Mouse (Mus musculus) neural tube, embryonic 14.5 days (tissue): ENCODE data around the gene Dclk3. TPM values are rescaled to one million over a fixed set of nuclear protein-coding genes. Genes with fewer than 3 reads are reported as not detected.

Experiments used
- ATAC-seq: fragments of 200-750 bp; cut with Nextera tagmentation; 2 replicates; pipeline ENCODE4 v1.8.0; 2017; ENCODE audit warnings: low read depth, mild to moderate bottlenecking, moderate TSS enrichment, moderate library complexity
- H3K27ac ChIP-seq: fragments of 300-500 bp; sonication (generic); 2 replicates; pipeline ENCODE4 v1.5.1; 2014; ENCODE audit warnings: low read depth, mild to moderate bottlenecking, control low read depth, low read length, moderate library complexity, mixed read lengths
- H3K27me3 ChIP-seq: fragments of 300-500 bp; sonication (generic); 2 replicates; pipeline ENCODE4 v1.6.1; 2014; ENCODE audit warnings: low read length; ENCODE audit not compliant: control insufficient read depth, insufficient read depth
- H3K36me3 ChIP-seq: fragments of 300-500 bp; sonication (generic); 2 replicates; pipeline ENCODE4 v1.6.1; 2014; ENCODE audit warnings: low read length, mixed read lengths; ENCODE audit not compliant: control insufficient read depth, insufficient read depth
- H3K4me1 ChIP-seq: fragments of 300-500 bp; sonication (generic); 2 replicates; pipeline ENCODE4 v1.6.1; 2014; ENCODE audit warnings: low read length; ENCODE audit not compliant: control insufficient read depth, insufficient read depth
- H3K4me2 ChIP-seq: fragments of 300-500 bp; sonication (generic); 2 replicates; pipeline ENCODE4 v1.6.1; 2014; ENCODE audit warnings: mild to moderate bottlenecking, low read depth, low read length, control low read depth
- H3K4me3 ChIP-seq: fragments of 300-500 bp; sonication (generic); 2 replicates; pipeline ENCODE4 v1.5.1; 2014; ENCODE audit warnings: low read depth, low read length, control low read depth, mixed read lengths
- H3K9ac ChIP-seq: fragments of 300-500 bp; sonication (generic); replicated peaks from 2 replicates; pipeline ENCODE4 v1.6.1; 2014; ENCODE audit warnings: low read depth, mild to moderate bottlenecking, control low read depth, low read length, mixed read lengths
- H3K9me3 ChIP-seq: fragments of 300-500 bp; sonication (generic); 2 replicates; pipeline ENCODE4 v1.6.1; 2016; ENCODE audit warnings: low read length; ENCODE audit not compliant: control insufficient read depth
- WGBS: fragments of 180-500 bp; shearing (Covaris S2); extraction: QIAGEN DNeasy Blood & Tissue Kit; methylation state at CpG from one replicate; pipeline ENCODE4 v1.1.7; 2014; 5-methylcytosine and 5-hydroxymethylcytosine counted together
- polyA plus RNA-seq: library from polyadenylated mRNA; unstranded; fragments of >200 nt; fragmentation: Nextera tagmentation; extraction: Ambion mirVana; gene quantifications from 2 replicates; pipeline ENCODE4 v1.2.1, GENCODE M21; 2014

Gene Dclk3
- polyA plus RNA-seq, 1 experiment from 2014 or later: 10.3 TPM

GRCm38 (mm10) chr9:111405080-111405428, 33.8 kb upstream of the Dclk3 start:
- ATAC-seq: no peak
- 85% methylated on average over 6 of the region's 6 CpGs for WGBS

GRCm38 (mm10) chr9:111408012-111408411, 30.9 kb upstream of the Dclk3 start:
- Histone ChIP-seq H3K27me3 (no peaks in the 10 kb centered on the region), H3K9me3 (no peaks in the 10 kb centered on the region), H3K36me3 (no peaks in the 10 kb centered on the region), H3K4me1 (peaks cover 14% of the 10 kb centered on the region), H3K27ac (no peak overlapping the region), H3K4me3 (no peak overlapping the region), H3K9ac (no peak overlapping the region), H3K4me2 (no peak overlapping the region)
- 69% methylated on average over 6 of the region's 6 CpGs for WGBS
- ATAC-seq: no peak

More at GRCm38 (mm10) chr9:111405080-111405428, 33.8 kb upstream of the Dclk3 start:
- H3K4me2 ChIP-seq: no peak overlapping the region
- H3K27me3 ChIP-seq: no peaks in the 10 kb centered on the region
- H3K9me3 ChIP-seq: no peaks in the 10 kb centered on the region
- no peaks in the 10 kb centered on the region for H3K36me3 ChIP-seq
- no peak overlapping the region for H3K9ac ChIP-seq
- H3K4me1 ChIP-seq: no peaks in the 10 kb centered on the region
- H3K4me3 ChIP-seq: no peak overlapping the region
- no peak overlapping the region for H3K27ac ChIP-seq

- H3K9ac ChIP-seq: no peak overlapping the region
- no peak overlapping the region for H3K4me3 ChIP-seq
Observed at GRCm38 (mm10) chr9:111408427-111408826, 30.5 kb upstream of the Dclk3 start.

GRCm38 (mm10) chr9:111412471-111413160, 26.3 kb upstream of the Dclk3 start:
- H3K4me3 ChIP-seq: no peak overlapping the region; the same call in 1 of the 2 replicates
- H3K9me3 ChIP-seq: no peaks in the 10 kb centered on the region
- H3K4me2 ChIP-seq: peak overlapping the region; percentile 31; the same call in 1 of the 2 replicates
- no peaks in the 10 kb centered on the region for H3K27me3 ChIP-seq
- 36% methylated on average over 16 of the region's 16 CpGs for WGBS
- ATAC-seq: peak; percentile 87
- peaks cover 19% of the 10 kb centered on the region for H3K4me1 ChIP-seq
- H3K9ac ChIP-seq: no peak overlapping the region
- H3K27ac ChIP-seq: peak overlapping the region; percentile 78
- H3K36me3 ChIP-seq: no peaks in the 10 kb centered on the region

More at GRCm38 (mm10) chr9:111408427-111408826, 30.5 kb upstream of the Dclk3 start:
- no peak for ATAC-seq
- Histone ChIP-seq H3K27ac (no peak overlapping the region), H3K4me1 (peaks cover 18% of the 10 kb centered on the region), H3K9me3 (no peaks in the 10 kb centered on the region), H3K4me2 (no peak overlapping the region), H3K36me3 (no peaks in the 10 kb centered on the region), H3K27me3 (no peaks in the 10 kb centered on the region)
- WGBS: 89% methylated on average over 10 of the region's 10 CpGs

- Histone ChIP-seq H3K9me3 (no peaks in the 10 kb centered on the region), H3K27ac (no peak overlapping the region), H3K4me3 (no peak overlapping the region), H3K4me1 (no peaks in the 10 kb centered on the region), H3K4me2 (no peak overlapping the region), H3K27me3 (no peaks in the 10 kb centered on the region), H3K36me3 (no peaks in the 10 kb centered on the region), H3K9ac (no peak overlapping the region)
- whole genome bisulfite sequencing: 82% methylated on average over 2 of the region's 2 CpGs
- ATAC-seq: no peak
Observed at GRCm38 (mm10) chr9:111421862-111422261, 17.0 kb upstream of the Dclk3 start.

- Histone ChIP-seq H3K4me1 (no peaks in the 10 kb centered on the region), H3K9ac (no peak overlapping the region), H3K4me3 (no peak overlapping the region), H3K27ac (no peak overlapping the region), H3K36me3 (no peaks in the 10 kb centered on the region), H3K9me3 (no peaks in the 10 kb centered on the region), H3K27me3 (no peaks in the 10 kb centered on the region), H3K4me2 (no peak overlapping the region)
- ATAC-seq: no peak
- WGBS: 68% methylated on average over 5 of the region's 5 CpGs
Observed at GRCm38 (mm10) chr9:111422567-111422966, 16.3 kb upstream of the Dclk3 start.

- no peak overlapping the region for H3K9ac ChIP-seq
- no peak overlapping the region for H3K27ac ChIP-seq
- WGBS: 44% methylated on average over 6 of the region's 6 CpGs
- H3K9me3 ChIP-seq: no peaks in the 10 kb centered on the region
- no peaks in the 10 kb centered on the region for H3K4me1 ChIP-seq
- no peak overlapping the region for H3K4me3 ChIP-seq
- H3K27me3 ChIP-seq: no peaks in the 10 kb centered on the region
- H3K4me2 ChIP-seq: no peak overlapping the region
- no peaks in the 10 kb centered on the region for H3K36me3 ChIP-seq
- ATAC-seq: no peak
Observed at GRCm38 (mm10) chr9:111425113-111425512, 13.8 kb upstream of the Dclk3 start.

- H3K4me2 ChIP-seq: no peak overlapping the region
- no peak; the same call in 1 of the 2 replicates for ATAC-seq
- WGBS: 60% methylated on average over 4 of the region's 4 CpGs
Observed at GRCm38 (mm10) chr9:111425952-111426351, 12.9 kb upstream of the Dclk3 start.

GRCm38 (mm10) chr9:111427891-111428555, 10.9 kb upstream of the Dclk3 start:
- WGBS: 86% methylated on average over 9 of the region's 9 CpGs
- ATAC-seq: no peak
- no peaks in the 10 kb centered on the region for H3K36me3 ChIP-seq
- H3K27me3 ChIP-seq: no peaks in the 10 kb centered on the region
- H3K4me3 ChIP-seq: no peak overlapping the region
- no peaks in the 10 kb centered on the region for H3K4me1 ChIP-seq
- H3K9me3 ChIP-seq: no peaks in the 10 kb centered on the region
- H3K9ac ChIP-seq: no peak overlapping the region
- H3K4me2 ChIP-seq: no peak overlapping the region
- no peak overlapping the region for H3K27ac ChIP-seq

More at GRCm38 (mm10) chr9:111425952-111426351, 12.9 kb upstream of the Dclk3 start:
- Histone ChIP-seq H3K4me1 (no peaks in the 10 kb centered on the region), H3K36me3 (no peaks in the 10 kb centered on the region), H3K27ac (no peak overlapping the region), H3K9ac (no peak overlapping the region), H3K4me3 (no peak overlapping the region), H3K9me3 (no peaks in the 10 kb centered on the region), H3K27me3 (no peaks in the 10 kb centered on the region)
